Mouse (Mus musculus) stomach, postnatal 0 days (tissue): ENCODE measurements around the gene Pdss2.

Experiments
- CTCF ChIP-seq: IDR thresholded peaks from 2 replicates; pipeline ENCODE4 v1.5.1; 2016; ENCODE audit warnings: antibody characterized with exemption, low read depth, mild to moderate bottlenecking, moderate library complexity
- EP300 ChIP-seq: optimal IDR thresholded peaks from 2 replicates; pipeline ENCODE3; 2016; ENCODE audit warnings: antibody characterized with exemption

- TF ChIP-seq CTCF (no peak), EP300 (no peak)
Measured at GRCm38 (mm10) chr10:43489139-43489538, 267.9 kb downstream of the Pdss2 start.
